Mouse (Mus musculus) testis, adult 2 months (tissue): ENCODE results near the gene Gm20388.

Experiments
- CTCF ChIP-seq: fragments of 200-500 bp; IDR thresholded peaks from 2 replicates; pipeline ENCODE4 v1.5.1; 2012; ENCODE audit warnings: low read depth, mild to moderate bottlenecking, inconsistent platforms, low read length, moderate library complexity; ENCODE audit not compliant: control insufficient read depth, insufficient read depth, insufficient replicate concordance
- POLR2A ChIP-seq: fragments of 200-500 bp; IDR thresholded peaks from 2 replicates; pipeline ENCODE4 v1.6.1; 2012; ENCODE audit warnings: low read depth, mild to moderate bottlenecking, inconsistent platforms, low read length, moderate library complexity; ENCODE audit not compliant: control insufficient read depth

DNA sequence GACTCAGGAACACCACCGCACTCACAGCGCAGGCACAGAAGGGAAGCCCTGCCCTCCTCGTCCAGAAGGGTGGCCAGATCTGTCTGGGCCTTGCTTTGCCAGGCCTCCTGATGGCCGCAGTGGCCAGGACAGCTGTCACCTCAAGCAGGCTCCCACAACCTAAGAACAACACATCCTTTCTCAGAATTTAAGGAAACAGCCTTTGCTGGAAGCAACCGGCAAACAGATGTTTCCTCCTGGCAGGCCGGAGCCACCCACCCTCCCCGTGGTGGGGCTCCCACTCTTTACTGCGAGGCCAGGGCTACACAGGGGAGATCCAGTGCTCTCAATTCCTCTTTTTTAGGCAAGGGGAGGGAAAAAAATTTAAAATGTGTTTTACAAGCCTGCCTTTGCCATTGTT is 2754.6 kb downstream of the Gm20388 start:
- TF ChIP-seq CTCF = no peak
- TF ChIP-seq POLR2A = no peak
